In the genomic region with DNA sequence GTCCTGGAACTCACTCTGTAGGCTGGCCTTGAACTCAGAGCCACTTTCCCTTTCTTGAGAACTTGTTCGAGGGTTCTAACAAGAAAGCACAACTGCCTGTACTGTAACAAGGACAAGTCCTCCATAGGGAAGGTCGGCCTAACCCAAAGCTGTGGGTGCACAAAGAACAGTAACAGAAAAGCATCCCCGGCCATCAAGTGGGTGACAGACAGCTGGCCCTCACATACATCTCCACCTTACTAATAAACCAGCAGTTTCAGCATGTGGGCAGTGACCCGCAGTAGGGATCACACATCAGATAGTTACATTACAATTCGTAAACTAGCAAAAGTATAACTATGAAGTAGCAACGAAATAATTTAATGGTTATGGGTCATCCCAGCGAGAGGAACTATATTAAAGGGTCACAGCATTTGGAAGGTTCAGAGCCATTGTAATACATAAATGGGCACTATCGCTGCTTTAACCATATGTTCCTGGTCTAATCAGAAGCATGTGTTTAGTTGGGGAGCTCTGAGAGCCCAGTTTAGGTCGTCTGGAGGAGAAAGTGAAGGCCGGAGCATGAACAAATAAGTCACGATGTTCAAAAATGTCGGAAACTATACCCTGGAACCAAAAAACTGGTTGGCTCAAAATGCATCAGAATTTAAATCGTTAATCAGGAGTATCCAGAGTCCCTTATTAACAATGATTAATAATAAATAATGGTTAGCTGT, we compare ENCODE assay signal across 8 mouse cellular contexts. TPM values are rescaled to one million over a fixed set of nuclear protein-coding genes. Genes with fewer than 3 reads are reported as not detected.
A peak's percentile ranks its signal among the peaks of the same experiment; 100 is the strongest.
DNase-seq lines count a peak whose midpoint lies in the region; ATAC-seq lines count a peak whose summit lies in the region.

No protein-coding gene starts in this region.

- H3K27ac ChIP-seq in kidney, embryonic 14.5 days (ENCODE audit: low read depth, low read length) = peak overlapping the region; percentile 37; the same call in 1 of the 2 replicates
- H3K27ac ChIP-seq in heart, embryonic 16.5 days (ENCODE audit: low read length) = no peak overlapping the region
- H3K27ac ChIP-seq in midbrain, embryonic 10.5 days (replicated peaks) = peak overlapping the region; percentile 95

- no peaks in the 10 kb centered on the region for H3K9me3 ChIP-seq in kidney, embryonic 14.5 days (ENCODE audit: control insufficient read depth, low read length)
- no peaks in the 10 kb centered on the region for H3K9me3 ChIP-seq in heart, embryonic 16.5 days (replicated peaks; ENCODE audit: control insufficient read depth, low read length)
- no peaks in the 10 kb centered on the region for H3K9me3 ChIP-seq in midbrain, embryonic 10.5 days (replicated peaks)

- 32% methylated on average over 13 of the region's 13 CpGs for WGBS in kidney, embryonic 14.5 days
- WGBS in heart, embryonic 16.5 days = 34% methylated on average over 13 of the region's 13 CpGs
- WGBS in midbrain, embryonic 10.5 days = 39% methylated on average over 13 of the region's 13 CpGs

- peaks cover 23% of the 10 kb centered on the region for H3K36me3 ChIP-seq in kidney, embryonic 14.5 days (ENCODE audit: control insufficient read depth, insufficient read depth, low read length)
- peaks cover 18% of the 10 kb centered on the region for H3K36me3 ChIP-seq in heart, embryonic 16.5 days (ENCODE audit: control insufficient read depth, insufficient read depth)
- H3K36me3 ChIP-seq in midbrain, embryonic 10.5 days = peaks cover 29% of the 10 kb centered on the region

- peaks cover 6% of the 10 kb centered on the region for H3K4me1 ChIP-seq in kidney, embryonic 14.5 days (ENCODE audit: control insufficient read depth, insufficient read depth, low read length)
- H3K4me1 ChIP-seq in heart, embryonic 16.5 days (ENCODE audit: control insufficient read depth, insufficient read depth, low read length) = peaks cover 11% of the 10 kb centered on the region
- H3K4me1 ChIP-seq in midbrain, embryonic 10.5 days = peaks cover 15% of the 10 kb centered on the region

- H3K9ac ChIP-seq in kidney, embryonic 14.5 days (ENCODE audit: low read depth, low read length) = peak overlapping the region; percentile 95
- H3K9ac ChIP-seq in heart, embryonic 16.5 days (ENCODE audit: low read length) = peak overlapping the region; percentile 70

- no peaks in the 10 kb centered on the region for H3K27me3 ChIP-seq in kidney, embryonic 14.5 days (ENCODE audit: control insufficient read depth, insufficient read depth, low read length)
- no peaks in the 10 kb centered on the region for H3K27me3 ChIP-seq in heart, embryonic 16.5 days (ENCODE audit: control insufficient read depth, insufficient read depth, low read length)
- H3K27me3 ChIP-seq in midbrain, embryonic 10.5 days (ENCODE audit: low read depth, poor library complexity, severe bottlenecking) = no peaks in the 10 kb centered on the region

- DNase-seq in kidney, postnatal 10 days = no peak
- peak; percentile 2 for DNase-seq in adipocyte (ENCODE audit: low spot score)
- DNase-seq in midbrain, embryonic 10.5 days (ENCODE audit: low spot score) = no peak
- DNase-seq in gastrocnemius, adult 8-10 months (ENCODE audit: low spot score in 2 of 2) = no peak
- DNase-seq in cerebellum, adult 9-10 months = no peak
- DNase-seq in thymus, postnatal 36 days = no peak

- ATAC-seq in kidney, embryonic 14.5 days (ENCODE audit: low FRiP score, low TSS enrichment) = peak; percentile 14; the same call in 1 of the 2 replicates
- ATAC-seq in heart, embryonic 16.5 days (replicated peaks; ENCODE audit: extremely low read depth, insufficient read depth, low FRiP score) = no peak

- H3K4me3 ChIP-seq in kidney, embryonic 14.5 days (ENCODE audit: low read length) = peak overlapping the region; percentile 72
- H3K4me3 ChIP-seq in heart, embryonic 16.5 days (ENCODE audit: low read length) = peak overlapping the region; percentile 89
- peak overlapping the region; percentile 83 for H3K4me3 ChIP-seq in midbrain, embryonic 10.5 days

- H3K4me2 ChIP-seq in kidney, embryonic 14.5 days (replicated peaks; ENCODE audit: low read depth, low read length) = peak overlapping the region; percentile 55
- peak overlapping the region; percentile 70 for H3K4me2 ChIP-seq in heart, embryonic 16.5 days (ENCODE audit: low read depth, low read length)

RNA-seq across cellular contexts. Expression of gene Tubgcp5, which starts 0.6 kb away (rescaled TPM):
- polyA plus RNA-seq in kidney, embryonic 14.5 days (2014; fragmentation: Nextera tagmentation; extraction: Ambion mirVana) = 24.6 and 34.6 TPM in 2 replicates
- polyA plus RNA-seq in heart, embryonic 16.5 days (2015; fragmentation: Nextera tagmentation; extraction: Ambion mirVana) = 17.0 and 22.6 TPM in 2 replicates
- 33.1 and 37.4 TPM in 2 replicates for polyA plus RNA-seq in midbrain, embryonic 10.5 days (2016; fragmentation: Nextera tagmentation; extraction: Ambion mirVana)
- total RNA-seq in gastrocnemius, adult 8-10 months (2022) = 10 to 100 TPM in 2 of 4 experiments, 1 to 10 TPM in 2; 8.9 to 11.2 (median 10.1) TPM

RNA-seq across cellular contexts. Expression of gene Siglech, which starts 25.4 kb away (rescaled TPM):
- 0.14 TPM in 1 of 2 replicates, not detected in the other for polyA plus RNA-seq in kidney, embryonic 14.5 days (2014; fragmentation: Nextera tagmentation; extraction: Ambion mirVana)
- polyA plus RNA-seq in heart, embryonic 16.5 days (2015; fragmentation: Nextera tagmentation; extraction: Ambion mirVana) = 0.29 and 0.33 TPM in 2 replicates
- 0.41 and 0.89 TPM in 2 replicates for polyA plus RNA-seq in midbrain, embryonic 10.5 days (2016; fragmentation: Nextera tagmentation; extraction: Ambion mirVana)
- under 1 TPM in 2 of 4 experiments, not detected in 2; 0.19 to 0.99 TPM for total RNA-seq in gastrocnemius, adult 8-10 months (2022)

RNA-seq across cellular contexts. Expression of gene Cyfip1, which starts 48.2 kb away (rescaled TPM):
- 60.3 and 119 TPM in 2 replicates for polyA plus RNA-seq in kidney, embryonic 14.5 days (2014; fragmentation: Nextera tagmentation; extraction: Ambion mirVana)
- 44.5 and 54.1 TPM in 2 replicates for polyA plus RNA-seq in heart, embryonic 16.5 days (2015; fragmentation: Nextera tagmentation; extraction: Ambion mirVana)
- polyA plus RNA-seq in midbrain, embryonic 10.5 days (2016; fragmentation: Nextera tagmentation; extraction: Ambion mirVana) = 79.2 and 83.5 TPM in 2 replicates
- 10 to 100 TPM; 16.8 to 18.0 (median 17.4) TPM for total RNA-seq in gastrocnemius, adult 8-10 months (2022)
